Mouse (Mus musculus) intestine, postnatal 0 days (tissue): Measurements from ENCODE around the gene Atp5mpl. TPM values are rescaled to one million over a fixed set of nuclear protein-coding genes. Genes with fewer than 3 reads are reported as not detected.

Experiments used
- ATAC-seq: fragments of 200-750 bp; cut with Nextera tagmentation; 2 replicates; pipeline ENCODE4 v1.8.0; 2017; ENCODE audit warnings: mild to moderate bottlenecking, moderate TSS enrichment, moderate library complexity
- H3K27ac ChIP-seq: fragments of 300-500 bp; sonication (generic); 2 replicates; pipeline ENCODE4 v1.5.1; 2014; ENCODE audit warnings: mild to moderate bottlenecking, low read depth, low read length, moderate library complexity
- H3K27me3 ChIP-seq: fragments of 300-500 bp; sonication (generic); replicated peaks from 2 replicates; pipeline ENCODE4 v1.6.1; 2014; ENCODE audit warnings: low read length, mixed read lengths; ENCODE audit not compliant: control insufficient read depth, insufficient read depth
- H3K36me3 ChIP-seq: fragments of 300-500 bp; sonication (generic); 2 replicates; pipeline ENCODE4 v1.6.1; 2014; ENCODE audit warnings: mild to moderate bottlenecking, moderate library complexity; ENCODE audit not compliant: control insufficient read depth, insufficient read depth
- H3K4me1 ChIP-seq: fragments of 300-500 bp; sonication (generic); replicated peaks from 2 replicates; pipeline ENCODE4 v1.6.1; 2014; ENCODE audit warnings: antibody characterized with exemption, low read length, mixed read lengths; ENCODE audit not compliant: control insufficient read depth, insufficient read depth
- H3K4me2 ChIP-seq: fragments of 300-500 bp; sonication (generic); replicated peaks from 2 replicates; pipeline ENCODE4 v1.6.1; 2014; ENCODE audit warnings: low read depth, mild to moderate bottlenecking, moderate library complexity
- H3K4me3 ChIP-seq: fragments of 300-500 bp; sonication (generic); 2 replicates; pipeline ENCODE4 v1.5.1; 2014; ENCODE audit warnings: low read depth, low read length
- H3K9ac ChIP-seq: fragments of 300-500 bp; sonication (generic); 2 replicates; pipeline ENCODE4 v1.6.1; 2014; ENCODE audit warnings: mild to moderate bottlenecking, low read depth, low read length
- H3K9me3 ChIP-seq: fragments of 300-500 bp; sonication (generic); 2 replicates; pipeline ENCODE4 v1.6.1; 2016; ENCODE audit warnings: mixed run types; ENCODE audit not compliant: control insufficient read depth
- CTCF ChIP-seq: sonication (generic); IDR thresholded peaks from 2 replicates; pipeline ENCODE4 v1.5.1; 2016; ENCODE audit warnings: low read depth, mild to moderate bottlenecking, control low read depth, antibody characterized with exemption, moderate library complexity
- WGBS: fragments of 180-500 bp; shearing (Covaris S2); extraction: QIAGEN DNeasy Blood & Tissue Kit; methylation state at CpG from one replicate; pipeline ENCODE4 v1.1.7; 2014; 5-methylcytosine and 5-hydroxymethylcytosine counted together
- polyA plus RNA-seq: library from polyadenylated mRNA; unstranded; fragments of >200 nt; fragmentation: Nextera tagmentation; extraction: Ambion mirVana; gene quantifications from 2 replicates; pipeline ENCODE4 v1.2.1, GENCODE M21; 2015

The Atp5mpl gene
- polyA plus RNA-seq, 1 experiment from 2014 or later: 1,348 TPM

GRCm38 (mm10) chr12:111933971-111934370 is 32.8 kb downstream of the Atp5mpl start:
- Histone ChIP-seq H3K4me1 (peaks cover 25% of the 10 kb centered on the region), H3K27ac (peak overlapping the region; percentile 21; the same call in 1 of the 2 replicates), H3K9me3 (no peaks in the 10 kb centered on the region), H3K4me3 (no peak overlapping the region), H3K27me3 (no peaks in the 10 kb centered on the region), H3K4me2 (peak overlapping the region; percentile 48), H3K36me3 (no peaks in the 10 kb centered on the region), H3K9ac (no peak overlapping the region)
- WGBS: 59% methylated on average over 2 of the region's 2 CpGs
- ATAC-seq: no peak
- no peak for TF ChIP-seq CTCF

GRCm38 (mm10) chr12:111933032-111933704 is 33.6 kb downstream of the Atp5mpl start:
- peaks cover 25% of the 10 kb centered on the region for H3K4me1 ChIP-seq
- peak; percentile 33 for TF ChIP-seq CTCF
- WGBS: 41% methylated on average over 11 of the region's 11 CpGs
- peak; percentile 52 for ATAC-seq
- no peaks in the 10 kb centered on the region for H3K9me3 ChIP-seq
- peak overlapping the region; percentile 46; the same call in 1 of the 2 replicates for H3K27ac ChIP-seq
- H3K27me3 ChIP-seq: no peaks in the 10 kb centered on the region
- no peak overlapping the region for H3K9ac ChIP-seq
- H3K36me3 ChIP-seq: no peaks in the 10 kb centered on the region
- peak overlapping the region; percentile 48 for H3K4me2 ChIP-seq
- H3K4me3 ChIP-seq: no peak overlapping the region

- peaks cover 25% of the 10 kb centered on the region for H3K4me1 ChIP-seq
- H3K27me3 ChIP-seq: no peaks in the 10 kb centered on the region
- WGBS: 71% methylated on average over 3 of the region's 3 CpGs
- no peak overlapping the region for H3K9ac ChIP-seq
- H3K4me3 ChIP-seq: no peak overlapping the region
- no peak for ATAC-seq
- no peak overlapping the region for H3K4me2 ChIP-seq
- H3K9me3 ChIP-seq: no peaks in the 10 kb centered on the region
- H3K27ac ChIP-seq: no peak overlapping the region
- TF ChIP-seq CTCF: no peak
- no peaks in the 10 kb centered on the region for H3K36me3 ChIP-seq
Observed at GRCm38 (mm10) chr12:111932513-111932912, 34.3 kb downstream of the Atp5mpl start.

GRCm38 (mm10) chr12:111931411-111932025 is 35.3 kb downstream of the Atp5mpl start:
- H3K4me2 ChIP-seq: no peak overlapping the region

GRCm38 (mm10) chr12:111928411-111928966 is 38.3 kb downstream of the Atp5mpl start:
- Histone ChIP-seq H3K36me3 (no peaks in the 10 kb centered on the region), H3K9me3 (no peaks in the 10 kb centered on the region), H3K27me3 (no peaks in the 10 kb centered on the region), H3K4me2 (no peak overlapping the region), H3K9ac (no peak overlapping the region), H3K4me3 (no peak overlapping the region), H3K4me1 (peaks cover 9% of the 10 kb centered on the region; the same call in 1 of the 2 replicates), H3K27ac (no peak overlapping the region)
- no peak for ATAC-seq
- 79% methylated on average over 18 of the region's 18 CpGs for WGBS
- TF ChIP-seq CTCF: no peak

More at GRCm38 (mm10) chr12:111931411-111932025, 35.3 kb downstream of the Atp5mpl start:
- WGBS: 86% methylated on average over 9 of the region's 9 CpGs
- no peak for TF ChIP-seq CTCF
- no peak for ATAC-seq
- H3K9ac ChIP-seq: no peak overlapping the region
- H3K27me3 ChIP-seq: no peaks in the 10 kb centered on the region
- no peaks in the 10 kb centered on the region for H3K9me3 ChIP-seq
- no peak overlapping the region for H3K27ac ChIP-seq
- no peaks in the 10 kb centered on the region for H3K36me3 ChIP-seq
- peaks cover 19% of the 10 kb centered on the region for H3K4me1 ChIP-seq
- H3K4me3 ChIP-seq: no peak overlapping the region

- H3K9me3 ChIP-seq: no peaks in the 10 kb centered on the region
- no peak overlapping the region for H3K4me2 ChIP-seq
- no peak overlapping the region for H3K9ac ChIP-seq
- H3K27me3 ChIP-seq: no peaks in the 10 kb centered on the region
- H3K4me1 ChIP-seq: no peaks in the 10 kb centered on the region
- H3K36me3 ChIP-seq: no peaks in the 10 kb centered on the region
- peak; percentile 32; the same call in 1 of the 2 replicates for ATAC-seq
- no peak overlapping the region for H3K27ac ChIP-seq
- TF ChIP-seq CTCF: no peak
- no peak overlapping the region for H3K4me3 ChIP-seq
- 57% methylated on average over 1 of the region's 1 CpGs for WGBS
Observed at GRCm38 (mm10) chr12:111927338-111927737, 39.4 kb downstream of the Atp5mpl start.
